Mouse (Mus musculus) cortical plate, adult 2 months (tissue): ENCODE results near the gene Cachd1.

Experiments used
- CTCF ChIP-seq: fragments of 200-500 bp; IDR thresholded peaks from 2 replicates; pipeline ENCODE4 v1.5.1; 2011; ENCODE audit warnings: mild to moderate bottlenecking, control low read depth, low read length; ENCODE audit not compliant: insufficient read depth; ENCODE audit errors: extremely low read depth
- POLR2A ChIP-seq: fragments of 200-500 bp; IDR thresholded peaks from 2 replicates; pipeline ENCODE4 v1.6.1; 2011; ENCODE audit warnings: mild to moderate bottlenecking, low read length, control low read depth; ENCODE audit not compliant: insufficient read depth; ENCODE audit errors: extremely low read depth

DNA sequence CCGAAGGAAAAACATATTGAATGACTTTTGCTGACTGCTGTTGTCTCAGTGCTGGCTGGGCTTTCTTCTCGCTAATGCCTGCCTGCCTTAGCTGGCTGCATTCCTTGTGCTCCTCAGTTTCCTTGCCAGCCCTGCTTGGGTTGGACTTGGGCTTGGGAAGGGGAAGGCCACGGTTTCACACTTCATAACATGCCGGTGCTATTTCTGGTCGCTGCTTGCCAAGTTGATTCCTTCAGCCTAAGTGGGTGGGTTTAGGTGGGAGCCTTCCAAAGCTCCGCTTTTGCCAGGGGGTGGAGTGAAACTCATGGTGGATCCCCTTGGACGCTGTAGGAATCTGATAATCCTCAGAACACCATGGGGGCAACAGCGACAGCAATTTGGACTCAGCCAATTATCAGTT lies 5.9 kb downstream of the Cachd1 start:
- TF ChIP-seq POLR2A: no peak
- TF ChIP-seq CTCF: no peak
